Mouse (Mus musculus): ENCODE measurements around the gene Bend4.

Gene Bend4

GRCm38 (mm10) chr5:67419407-67419806 is 8.7 kb downstream of the Bend4 start:
- no peak for DNase-seq (ENCODE audit: low read depth, low spot score)

GRCm38 (mm10) chr5:67411475-67411874 is 16.6 kb downstream of the Bend4 start:
- DNase-seq (ENCODE audit: low read depth, low spot score): no peak

DNA sequence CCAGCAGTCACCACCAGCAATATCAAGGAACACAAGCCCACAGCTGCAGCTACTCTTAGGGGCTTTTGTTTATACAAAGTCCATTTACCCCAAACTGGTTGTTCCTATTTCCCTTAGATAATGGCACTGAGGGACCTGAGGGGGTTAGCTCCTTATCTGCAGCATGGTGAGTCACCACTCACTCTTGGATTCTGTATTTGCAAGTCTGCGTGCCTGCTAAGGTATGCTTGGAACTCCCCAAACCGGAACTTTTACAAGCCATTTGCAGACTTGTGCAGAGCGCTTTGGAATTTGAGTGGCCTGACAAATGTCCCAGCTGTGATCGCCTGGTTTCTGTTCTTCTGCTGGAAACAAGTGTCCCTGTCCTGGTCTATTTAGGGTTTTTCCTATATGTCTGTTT is 17.7 kb downstream of the Bend4 start:
- DNase-seq (ENCODE audit: low read depth, low spot score): no peak

DNA sequence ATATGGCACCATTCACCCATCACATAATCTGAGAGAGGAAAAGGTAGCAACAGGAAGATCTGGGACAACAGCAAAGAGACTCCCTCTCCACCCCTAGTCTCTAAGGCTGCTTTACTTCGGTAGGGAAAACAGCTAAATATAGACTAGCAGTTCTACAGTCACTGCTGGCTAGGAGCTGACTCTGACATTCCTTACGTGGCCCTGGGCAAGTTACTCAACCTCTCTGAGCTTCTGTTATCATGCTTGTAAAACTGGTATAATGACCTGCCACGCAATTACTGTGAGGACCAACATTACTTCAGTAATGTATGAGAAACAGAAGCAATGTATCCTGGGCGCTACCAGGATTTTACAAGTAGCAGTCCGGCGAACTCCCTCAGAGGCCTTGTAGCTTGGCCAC is 19.7 kb downstream of the Bend4 start:
- no peak for DNase-seq (ENCODE audit: low read depth, low spot score)

GRCm38 (mm10) chr5:67404919-67405318 is 23.2 kb downstream of the Bend4 start:
- no peak for DNase-seq (ENCODE audit: low read depth, low spot score)

DNA sequence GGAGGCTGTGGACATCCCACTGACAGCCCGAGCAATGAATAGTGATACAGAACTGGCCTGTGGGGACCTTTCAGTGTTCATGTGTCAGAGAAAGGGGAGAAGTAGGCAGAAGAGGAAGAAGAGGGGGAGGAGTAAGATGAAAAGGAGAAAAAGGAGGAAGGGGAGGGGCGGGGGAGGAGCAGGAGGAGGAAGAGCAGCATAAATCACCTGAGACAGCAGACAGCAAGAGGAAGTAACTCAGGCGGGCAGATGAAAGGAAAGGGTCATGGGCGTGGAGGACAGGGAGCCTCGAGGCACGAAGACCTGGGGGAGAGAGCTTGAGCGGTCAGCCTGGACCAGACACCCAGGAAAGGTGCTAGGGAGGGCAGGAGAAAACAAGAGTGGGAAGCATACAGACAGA is 23.7 kb downstream of the Bend4 start:
- no peak for DNase-seq (ENCODE audit: low read depth, low spot score)

- no peak for DNase-seq (ENCODE audit: low read depth, low spot score)
Observed at GRCm38 (mm10) chr5:67401612-67402011, 26.5 kb downstream of the Bend4 start.

DNA sequence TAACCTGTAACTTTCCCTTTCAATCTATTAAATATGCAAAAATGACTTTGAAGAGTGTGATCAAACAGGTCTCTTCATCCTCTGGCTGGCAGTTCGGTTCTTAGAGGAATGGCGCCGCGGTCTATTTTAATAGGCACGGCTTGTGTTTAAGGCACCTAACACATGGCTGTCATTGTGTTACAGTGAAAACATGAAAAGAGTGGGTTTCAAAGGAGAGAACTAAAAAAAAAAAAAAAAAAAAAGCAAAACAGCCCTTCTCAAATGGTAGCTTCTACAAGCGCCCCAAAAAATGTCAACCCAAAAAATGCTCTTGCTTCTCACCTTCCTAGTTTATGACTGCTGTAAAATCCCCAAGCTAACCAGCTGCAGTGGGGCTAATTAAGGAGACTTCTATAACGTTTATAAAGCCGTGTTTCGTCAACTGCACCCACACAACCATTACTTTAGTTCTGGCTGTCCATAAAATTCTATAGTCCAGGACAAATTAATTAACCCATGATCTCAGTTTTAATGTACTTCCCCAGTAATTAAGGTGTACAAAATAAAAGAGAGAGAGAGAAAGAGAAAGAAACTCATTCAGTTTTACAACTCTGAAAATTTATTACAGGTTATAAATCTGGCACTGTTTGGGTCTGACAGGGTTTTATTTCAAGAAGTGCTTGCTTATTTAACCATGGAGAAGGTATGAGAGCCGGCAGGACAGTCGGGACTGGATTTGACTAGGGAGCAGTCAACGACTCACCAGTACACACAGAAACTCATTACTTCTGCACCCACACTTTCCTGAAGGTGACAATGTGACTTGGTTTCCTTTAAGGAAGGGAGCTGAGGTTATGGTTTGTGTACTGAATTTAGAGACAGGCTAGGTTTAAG is 27.3 kb downstream of the Bend4 start:
- DNase-seq (ENCODE audit: low read depth, low spot score): no peak

GRCm38 (mm10) chr5:67399876-67400607 is 28.1 kb downstream of the Bend4 start:
- DNase-seq (ENCODE audit: low read depth, low spot score): no peak

- no peak for DNase-seq (ENCODE audit: low read depth, low spot score)
Observed at GRCm38 (mm10) chr5:67397186-67397585, 30.9 kb downstream of the Bend4 start.

GRCm38 (mm10) chr5:67395211-67395851 is 32.8 kb downstream of the Bend4 start:
- no peak for DNase-seq (ENCODE audit: low read depth, low spot score)

DNA sequence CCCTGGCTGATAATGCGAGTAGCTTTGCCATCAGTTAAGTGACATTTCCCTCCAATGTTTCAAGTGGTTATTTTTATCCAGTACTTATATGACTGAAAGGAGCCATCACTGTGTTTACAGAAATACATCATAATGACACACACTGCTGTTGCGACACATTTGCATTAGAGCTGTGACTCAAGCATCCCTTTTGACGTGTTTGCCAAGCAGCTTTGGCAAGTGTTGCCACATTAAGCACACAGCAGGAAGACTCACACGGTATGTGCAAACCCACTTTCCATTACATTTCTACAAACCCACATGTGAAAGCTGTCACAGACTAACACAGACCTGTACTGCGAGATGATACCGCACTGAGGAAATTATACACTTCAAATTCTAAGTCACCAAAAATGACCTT is 34.2 kb downstream of the Bend4 start:
- no peak for DNase-seq (ENCODE audit: low read depth, low spot score)

DNA sequence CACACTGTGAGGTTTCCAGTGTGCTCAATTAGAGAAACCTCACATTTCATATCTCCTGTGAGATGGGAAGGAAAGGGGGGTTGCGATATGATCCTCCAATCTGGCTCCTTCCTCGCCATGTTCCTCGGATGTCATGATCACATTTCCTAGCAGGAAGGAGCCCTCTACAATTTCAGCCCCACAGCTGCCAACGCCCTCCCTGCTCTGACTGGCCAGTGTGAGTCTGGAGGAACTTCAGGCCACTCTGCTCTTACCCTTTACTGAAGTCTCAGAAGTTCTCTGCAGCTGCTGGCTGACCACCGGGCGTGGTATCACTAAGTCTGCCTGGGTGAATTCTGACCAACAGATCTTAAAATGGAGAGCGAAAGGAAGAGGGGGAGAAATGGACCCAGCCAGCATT is 45.6 kb downstream of the Bend4 start:
- DNase-seq (ENCODE audit: low read depth, low spot score): no peak

DNA sequence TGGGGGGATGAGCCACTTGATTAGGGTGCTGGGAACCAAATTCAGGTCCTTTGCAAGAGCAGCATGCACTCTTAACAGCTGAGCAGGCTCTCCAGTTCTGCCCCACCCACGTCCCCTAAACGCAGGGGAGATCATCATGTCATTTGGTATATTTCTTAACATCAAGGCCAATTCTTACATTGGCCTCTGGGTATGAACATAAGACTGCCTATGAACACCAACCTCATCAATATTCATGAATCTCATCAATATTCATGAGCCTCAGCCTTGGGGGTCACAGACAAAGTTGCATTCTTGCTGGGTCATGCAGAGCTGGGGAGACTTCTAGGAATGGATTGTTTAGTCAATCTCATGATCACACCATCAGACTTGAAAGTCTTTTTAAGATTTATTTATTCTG is 46.4 kb downstream of the Bend4 start:
- DNase-seq (ENCODE audit: low read depth, low spot score): no peak

DNA sequence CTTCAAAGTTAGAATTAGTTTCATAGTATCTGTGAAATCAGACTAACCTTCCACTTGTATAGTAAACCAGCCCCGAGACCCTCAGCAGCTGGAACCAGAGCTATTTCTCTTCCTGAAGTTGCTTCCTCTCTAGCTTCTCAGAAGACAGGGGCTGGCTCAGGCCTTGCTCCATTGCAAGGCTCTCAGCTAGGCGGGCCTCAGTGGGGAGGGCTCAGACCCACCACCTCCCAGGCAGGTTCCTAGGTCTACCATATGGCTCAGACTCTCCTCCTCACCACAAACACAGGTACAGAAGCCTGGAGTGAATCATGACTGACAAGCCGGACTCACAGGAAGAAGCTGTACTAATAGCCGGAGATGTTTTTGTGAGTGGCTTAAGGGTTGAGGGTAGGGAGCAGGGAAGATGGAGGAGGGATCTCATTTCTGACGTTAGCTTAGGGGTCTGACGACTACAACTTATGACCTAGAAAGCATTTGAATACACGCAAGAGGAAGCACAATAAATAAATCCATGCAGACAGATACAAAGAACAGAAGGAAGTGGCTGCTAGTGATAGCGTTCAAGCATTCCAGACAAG is 51.0 kb downstream of the Bend4 start:
- no peak for DNase-seq (ENCODE audit: low read depth, low spot score)

DNA sequence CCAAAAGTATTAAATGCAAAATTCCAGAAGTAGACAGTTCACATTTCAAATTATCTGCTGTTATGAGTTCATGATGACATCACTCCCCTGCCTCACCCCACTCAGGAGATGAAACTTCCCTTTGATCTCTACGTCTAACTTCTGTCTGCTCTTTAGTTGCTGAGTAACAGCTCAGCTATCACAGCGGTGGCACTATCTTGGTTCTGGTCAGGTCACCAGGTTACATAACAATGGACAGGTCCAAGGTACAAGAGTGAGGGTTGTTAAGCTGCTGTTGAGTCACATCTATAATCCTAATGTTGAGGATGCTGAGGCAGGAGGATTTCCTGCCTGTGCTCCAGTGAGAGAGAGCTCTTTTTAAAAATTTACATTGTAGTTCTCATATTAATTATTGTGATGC is 65.2 kb downstream of the Bend4 start:
- DNase-seq (ENCODE audit: low read depth, low spot score): no peak

- DNase-seq (ENCODE audit: low read depth, low spot score): no peak
Observed at GRCm38 (mm10) chr5:67362316-67362715, 65.8 kb downstream of the Bend4 start.

DNA sequence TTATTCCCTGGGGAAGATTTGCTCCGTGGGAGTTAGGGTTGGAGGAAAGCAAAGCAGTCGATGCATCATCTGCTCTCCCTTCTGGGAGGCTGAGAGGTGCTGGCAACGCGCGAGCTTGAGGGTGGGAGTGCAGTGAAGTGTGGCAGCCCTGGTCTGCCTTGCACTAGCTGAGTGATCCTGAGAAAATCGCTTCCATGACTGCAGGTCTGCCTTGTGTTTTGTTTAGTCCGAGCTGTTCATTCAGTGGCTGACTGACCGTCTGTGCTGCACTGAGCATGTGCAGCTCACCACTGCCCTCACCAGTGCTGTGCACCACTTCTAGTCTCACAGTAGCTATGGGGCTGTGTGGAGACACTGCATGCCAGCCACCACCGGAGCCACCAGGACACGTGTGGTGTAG is 79.2 kb downstream of the Bend4 start:
- peak; percentile 71 for DNase-seq (ENCODE audit: low read depth, low spot score)

- DNase-seq (ENCODE audit: low read depth, low spot score): no peak
Observed at GRCm38 (mm10) chr5:67347060-67347459, 81.0 kb downstream of the Bend4 start.

Data from telencephalon, adult 2 months (tissue).